Mouse (Mus musculus): ENCODE measurements around the gene Gipc3. TPM values are rescaled to one million over a fixed set of nuclear protein-coding genes. Genes with fewer than 3 reads are reported as not detected.

Gene Gipc3
- polyA plus RNA-seq, 1 experiment from 2014 or later, result 0.07 TPM

DNA sequence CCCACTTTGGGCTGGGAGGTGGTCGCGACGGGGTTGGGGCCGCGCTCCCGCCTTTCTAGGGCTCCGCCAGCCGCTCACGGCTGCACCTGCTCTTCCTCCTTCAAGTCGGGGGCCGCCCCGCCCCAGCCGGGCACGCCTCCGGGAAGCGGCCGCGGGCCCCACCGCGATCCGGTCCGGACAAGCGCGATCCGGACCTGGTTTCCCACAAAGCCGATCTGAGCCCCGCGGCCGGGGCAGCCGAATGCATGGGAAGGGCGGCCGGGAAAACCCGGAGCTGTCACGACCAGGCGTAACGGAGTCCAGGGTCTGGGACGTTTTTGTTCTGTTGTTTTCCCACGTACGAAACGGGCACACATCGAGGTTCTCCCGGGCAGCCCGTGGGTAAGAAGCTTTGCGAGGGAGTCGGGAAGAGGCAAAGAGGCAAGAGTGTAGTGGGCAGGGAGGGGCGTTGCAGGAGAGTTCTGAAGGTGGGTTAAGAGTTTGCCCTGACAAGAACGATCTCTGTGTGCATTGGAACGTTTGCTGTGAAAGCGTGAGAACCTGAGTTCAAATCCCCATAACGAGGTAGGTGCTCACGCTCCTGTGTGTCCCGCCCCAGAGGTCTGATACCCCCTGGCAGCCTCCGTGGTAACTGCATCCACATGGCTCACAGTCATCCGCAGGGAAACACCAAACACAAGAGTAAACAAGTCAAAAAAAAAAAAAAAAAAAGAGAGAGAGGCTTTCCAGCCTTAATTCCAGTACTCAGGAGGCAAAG lies 57.2 kb downstream of the Gipc3 start:
- DNase-seq (ENCODE audit: low spot score), result peak; percentile 92
- H3K4me2 ChIP-seq (ENCODE audit: low read length), result peak overlapping the region; percentile 73
- peaks cover 5% of the 10 kb centered on the region; the same call in 1 of the 2 replicates for H3K4me1 ChIP-seq (replicated peaks; ENCODE audit: insufficient read depth, low read length)
- no peaks in the 10 kb centered on the region for H3K36me3 ChIP-seq (ENCODE audit: insufficient read depth, low read length)
- ATAC-seq (replicated peaks; ENCODE audit: low FRiP score, low read depth), result peak; percentile 71
- H3K9me3 ChIP-seq (replicated peaks; ENCODE audit: low read length), result no peaks in the 10 kb centered on the region
- H3K27me3 ChIP-seq (ENCODE audit: insufficient read depth, low read length), result 0 out of 2 replicates have a peak, but pooled peaks cover 2% of the 10 kb centered on the region
- 1% methylated on average over 54 of the region's 54 CpGs for WGBS
- TF ChIP-seq CTCF (IDR thresholded peaks at IDR 0.05; ENCODE audit: low read depth), result no peak; the same call in 1 of the 2 replicates
- H3K4me3 ChIP-seq (replicated peaks; ENCODE audit: low read depth, low read length), result peak overlapping the region; percentile 43
- peak overlapping the region; percentile 63 for H3K27ac ChIP-seq
- peak overlapping the region; percentile 58 for H3K9ac ChIP-seq (ENCODE audit: low read depth, low read length)

Small RNA genes within 50 kb of the gene (microRNA-seq; reads per million reads assigned to microRNA genes)
- not detected for gene Mir6913

Other genes with a start within 250 kb of the Gipc3 start
- gene Creb3l3, start 244.4 kb downstream of the Gipc3 start, polyA plus RNA-seq (2015; fragmentation: Nextera tagmentation; extraction: Ambion mirVana), result 0.29 and 0.36 TPM in 2 replicates
- gene Map2k2, start 237.4 kb downstream of the Gipc3 start, polyA plus RNA-seq (2015; fragmentation: Nextera tagmentation; extraction: Ambion mirVana), result 162 and 166 TPM in 2 replicates
- 33.7 and 37.4 TPM in 2 replicates for gene Zbtb7a, start 208.0 kb downstream of the Gipc3 start, polyA plus RNA-seq (2015; fragmentation: Nextera tagmentation; extraction: Ambion mirVana)
- 28.4 and 32.0 TPM in 2 replicates for gene Pias4, start 175.3 kb downstream of the Gipc3 start, polyA plus RNA-seq (2015; fragmentation: Nextera tagmentation; extraction: Ambion mirVana)
- 560 and 590 TPM in 2 replicates for gene Eef2, start 166.6 kb downstream of the Gipc3 start, polyA plus RNA-seq (2015; fragmentation: Nextera tagmentation; extraction: Ambion mirVana)
- 42.8 and 43.3 TPM in 2 replicates for gene Dapk3, start 160.3 kb downstream of the Gipc3 start, polyA plus RNA-seq (2015; fragmentation: Nextera tagmentation; extraction: Ambion mirVana)
- not detected in 2 replicates for gene 4930442H23Rik, start 159.4 kb downstream of the Gipc3 start, polyA plus RNA-seq (2015; fragmentation: Nextera tagmentation; extraction: Ambion mirVana)
- gene Nmrk2, start 141.2 kb downstream of the Gipc3 start, polyA plus RNA-seq (2015; fragmentation: Nextera tagmentation; extraction: Ambion mirVana), result not detected in 2 replicates
- 0.32 TPM in 1 of 2 replicates, not detected in the other for gene Atcay, start 112.4 kb downstream of the Gipc3 start, polyA plus RNA-seq (2015; fragmentation: Nextera tagmentation; extraction: Ambion mirVana)
- gene Zfr2, start 110.1 kb downstream of the Gipc3 start, polyA plus RNA-seq (2015; fragmentation: Nextera tagmentation; extraction: Ambion mirVana), result 3.1 and 4.6 TPM in 2 replicates
- gene Matk, start 90.3 kb downstream of the Gipc3 start, polyA plus RNA-seq (2015; fragmentation: Nextera tagmentation; extraction: Ambion mirVana), result 3.9 and 5.5 TPM in 2 replicates
- gene Mrpl54, start 76.3 kb downstream of the Gipc3 start, polyA plus RNA-seq (2015; fragmentation: Nextera tagmentation; extraction: Ambion mirVana), result 259 and 283 TPM in 2 replicates
- 55.7 and 60.5 TPM in 2 replicates for gene Apba3, start 76.3 kb downstream of the Gipc3 start, polyA plus RNA-seq (2015; fragmentation: Nextera tagmentation; extraction: Ambion mirVana)
- gene Tjp3, start 51.7 kb downstream of the Gipc3 start, polyA plus RNA-seq (2015; fragmentation: Nextera tagmentation; extraction: Ambion mirVana), result 19.0 and 19.1 TPM in 2 replicates
- 37.8 and 39.3 TPM in 2 replicates for gene Pip5k1c, start 50.3 kb downstream of the Gipc3 start, polyA plus RNA-seq (2015; fragmentation: Nextera tagmentation; extraction: Ambion mirVana)
- 24.5 and 26.4 TPM in 2 replicates for gene Cactin, start 22.2 kb downstream of the Gipc3 start, polyA plus RNA-seq (2015; fragmentation: Nextera tagmentation; extraction: Ambion mirVana)
- gene Tbxa2r, start 14.5 kb downstream of the Gipc3 start, polyA plus RNA-seq (2015; fragmentation: Nextera tagmentation; extraction: Ambion mirVana), result 16.1 and 17.5 TPM in 2 replicates
- gene Hmg20b, start 7.2 kb upstream of the Gipc3 start, polyA plus RNA-seq (2015; fragmentation: Nextera tagmentation; extraction: Ambion mirVana), result 92.4 and 99.0 TPM in 2 replicates
- 11.3 and 11.6 TPM in 2 replicates for gene Mfsd12, start 14.2 kb upstream of the Gipc3 start, polyA plus RNA-seq (2015; fragmentation: Nextera tagmentation; extraction: Ambion mirVana)
- gene 4930404N11Rik, start 22.6 kb upstream of the Gipc3 start, polyA plus RNA-seq (2015; fragmentation: Nextera tagmentation; extraction: Ambion mirVana), result 0.45 and 0.59 TPM in 2 replicates
- 67.5 and 70.6 TPM in 2 replicates for gene Fzr1, start 35.2 kb upstream of the Gipc3 start, polyA plus RNA-seq (2015; fragmentation: Nextera tagmentation; extraction: Ambion mirVana)
- 74.3 and 80.6 TPM in 2 replicates for gene Dohh, start 41.2 kb upstream of the Gipc3 start, polyA plus RNA-seq (2015; fragmentation: Nextera tagmentation; extraction: Ambion mirVana)
- 1.9 and 2.1 TPM in 2 replicates for gene Gm48551, start 41.2 kb upstream of the Gipc3 start, polyA plus RNA-seq (2015; fragmentation: Nextera tagmentation; extraction: Ambion mirVana)
- 0.82 and 1.9 TPM in 2 replicates for gene Gm48552, start 45.7 kb upstream of the Gipc3 start, polyA plus RNA-seq (2015; fragmentation: Nextera tagmentation; extraction: Ambion mirVana)
- 62.4 and 68.6 TPM in 2 replicates for gene Smim24, start 49.8 kb upstream of the Gipc3 start, polyA plus RNA-seq (2015; fragmentation: Nextera tagmentation; extraction: Ambion mirVana)
- 62.3 and 72.5 TPM in 2 replicates for gene Nfic, start 112.4 kb upstream of the Gipc3 start, polyA plus RNA-seq (2015; fragmentation: Nextera tagmentation; extraction: Ambion mirVana)
- 0.30 and 0.47 TPM in 2 replicates for gene Celf5, start 139.4 kb upstream of the Gipc3 start, polyA plus RNA-seq (2015; fragmentation: Nextera tagmentation; extraction: Ambion mirVana)
- gene Ncln, start 153.1 kb upstream of the Gipc3 start, polyA plus RNA-seq (2015; fragmentation: Nextera tagmentation; extraction: Ambion mirVana), result 56.1 and 63.3 TPM in 2 replicates
- gene S1pr4, start 156.9 kb upstream of the Gipc3 start, polyA plus RNA-seq (2015; fragmentation: Nextera tagmentation; extraction: Ambion mirVana), result 1.7 and 1.8 TPM in 2 replicates
- 0.80 and 0.92 TPM in 2 replicates for gene Gna15, start 181.0 kb upstream of the Gipc3 start, polyA plus RNA-seq (2015; fragmentation: Nextera tagmentation; extraction: Ambion mirVana)
- gene Gna11, start 201.9 kb upstream of the Gipc3 start, polyA plus RNA-seq (2015; fragmentation: Nextera tagmentation; extraction: Ambion mirVana), result 69.5 and 72.3 TPM in 2 replicates
- 566 and 582 TPM in 2 replicates for gene Aes, start 216.2 kb upstream of the Gipc3 start, polyA plus RNA-seq (2015; fragmentation: Nextera tagmentation; extraction: Ambion mirVana)
- gene Tle2, start 231.3 kb upstream of the Gipc3 start, polyA plus RNA-seq (2015; fragmentation: Nextera tagmentation; extraction: Ambion mirVana), result 29.2 and 30.8 TPM in 2 replicates